Mouse (Mus musculus) intestine, postnatal 0 days (tissue): Measurements from ENCODE around the gene 1500009C09Rik. TPM values are rescaled to one million over a fixed set of nuclear protein-coding genes. Genes with fewer than 3 reads are reported as not detected.

Experiments
- ATAC-seq: fragments of 200-750 bp; cut with Nextera tagmentation; 2 replicates; pipeline ENCODE4 v1.8.0; 2017; ENCODE audit warnings: mild to moderate bottlenecking, moderate TSS enrichment, moderate library complexity
- H3K27ac ChIP-seq: fragments of 300-500 bp; sonication (generic); 2 replicates; pipeline ENCODE4 v1.5.1; 2014; ENCODE audit warnings: mild to moderate bottlenecking, low read depth, low read length, moderate library complexity
- H3K27me3 ChIP-seq: fragments of 300-500 bp; sonication (generic); replicated peaks from 2 replicates; pipeline ENCODE4 v1.6.1; 2014; ENCODE audit warnings: low read length, mixed read lengths; ENCODE audit not compliant: control insufficient read depth, insufficient read depth
- H3K36me3 ChIP-seq: fragments of 300-500 bp; sonication (generic); 2 replicates; pipeline ENCODE4 v1.6.1; 2014; ENCODE audit warnings: mild to moderate bottlenecking, moderate library complexity; ENCODE audit not compliant: control insufficient read depth, insufficient read depth
- H3K4me1 ChIP-seq: fragments of 300-500 bp; sonication (generic); replicated peaks from 2 replicates; pipeline ENCODE4 v1.6.1; 2014; ENCODE audit warnings: antibody characterized with exemption, low read length, mixed read lengths; ENCODE audit not compliant: control insufficient read depth, insufficient read depth
- H3K4me2 ChIP-seq: fragments of 300-500 bp; sonication (generic); replicated peaks from 2 replicates; pipeline ENCODE4 v1.6.1; 2014; ENCODE audit warnings: low read depth, mild to moderate bottlenecking, moderate library complexity
- H3K4me3 ChIP-seq: fragments of 300-500 bp; sonication (generic); 2 replicates; pipeline ENCODE4 v1.5.1; 2014; ENCODE audit warnings: low read depth, low read length
- H3K9ac ChIP-seq: fragments of 300-500 bp; sonication (generic); 2 replicates; pipeline ENCODE4 v1.6.1; 2014; ENCODE audit warnings: mild to moderate bottlenecking, low read depth, low read length
- H3K9me3 ChIP-seq: fragments of 300-500 bp; sonication (generic); 2 replicates; pipeline ENCODE4 v1.6.1; 2016; ENCODE audit warnings: mixed run types; ENCODE audit not compliant: control insufficient read depth
- CTCF ChIP-seq: sonication (generic); IDR thresholded peaks from 2 replicates; pipeline ENCODE4 v1.5.1; 2016; ENCODE audit warnings: low read depth, mild to moderate bottlenecking, control low read depth, antibody characterized with exemption, moderate library complexity
- WGBS: fragments of 180-500 bp; shearing (Covaris S2); extraction: QIAGEN DNeasy Blood & Tissue Kit; methylation state at CpG from one replicate; pipeline ENCODE4 v1.1.7; 2014; 5-methylcytosine and 5-hydroxymethylcytosine counted together
- polyA plus RNA-seq: library from polyadenylated mRNA; unstranded; fragments of >200 nt; fragmentation: Nextera tagmentation; extraction: Ambion mirVana; gene quantifications from 2 replicates; pipeline ENCODE4 v1.2.1, GENCODE M21; 2015

Gene 1500009C09Rik
- polyA plus RNA-seq, 1 experiment from 2014 or later = not detected

- Histone ChIP-seq H3K9ac (no peak overlapping the region), H3K4me3 (no peak overlapping the region), H3K9me3 (no peaks in the 10 kb centered on the region), H3K27ac (no peak overlapping the region), H3K4me1 (no peaks in the 10 kb centered on the region), H3K27me3 (peaks cover 17% of the 10 kb centered on the region), H3K36me3 (no peaks in the 10 kb centered on the region), H3K4me2 (no peak overlapping the region)
- WGBS = 33% methylated on average over 3 of the region's 3 CpGs
- TF ChIP-seq CTCF = no peak
- ATAC-seq = no peak
Measured at GRCm38 (mm10) chr15:82268185-82268584, 16.0 kb downstream of the 1500009C09Rik start.

- no peak for ATAC-seq
- Histone ChIP-seq H3K4me3 (no peak overlapping the region), H3K4me2 (no peak overlapping the region), H3K27ac (no peak overlapping the region), H3K9ac (no peak overlapping the region), H3K9me3 (no peaks in the 10 kb centered on the region), H3K36me3 (no peaks in the 10 kb centered on the region), H3K4me1 (no peaks in the 10 kb centered on the region), H3K27me3 (peaks cover 23% of the 10 kb centered on the region)
- 87% methylated on average over 9 of the region's 9 CpGs for WGBS
- TF ChIP-seq CTCF = no peak
Measured at GRCm38 (mm10) chr15:82268783-82269182, 16.6 kb downstream of the 1500009C09Rik start.

GRCm38 (mm10) chr15:82271201-82271600, 19.0 kb downstream of the 1500009C09Rik start:
- Histone ChIP-seq H3K36me3 (no peaks in the 10 kb centered on the region), H3K9me3 (no peaks in the 10 kb centered on the region), H3K9ac (no peak overlapping the region), H3K4me3 (no peak overlapping the region), H3K27me3 (peaks cover 47% of the 10 kb centered on the region), H3K27ac (no peak overlapping the region), H3K4me1 (no peaks in the 10 kb centered on the region), H3K4me2 (no peak overlapping the region)
- 0% methylated on average over 5 of the region's 5 CpGs for WGBS
- TF ChIP-seq CTCF = peak; percentile 97
- ATAC-seq = 0 out of 2 replicates have a peak, but pooled peaks have one; percentile 39

GRCm38 (mm10) chr15:82272295-82272694, 20.1 kb downstream of the 1500009C09Rik start:
- WGBS = 87% methylated on average over 6 of the region's 6 CpGs
- no peak for ATAC-seq
- Histone ChIP-seq H3K27me3 (peaks cover 58% of the 10 kb centered on the region), H3K36me3 (no peaks in the 10 kb centered on the region), H3K9me3 (no peaks in the 10 kb centered on the region), H3K9ac (no peak overlapping the region), H3K4me3 (no peak overlapping the region), H3K4me1 (no peaks in the 10 kb centered on the region), H3K4me2 (no peak overlapping the region), H3K27ac (no peak overlapping the region)
- no peak for TF ChIP-seq CTCF

- peaks cover 60% of the 10 kb centered on the region for H3K27me3 ChIP-seq
- H3K9ac ChIP-seq = 0 out of 2 replicates have a peak within 1 kb of the TSS, but pooled peaks have one; percentile 31
- no peaks in the 10 kb centered on the region for H3K36me3 ChIP-seq
- peak within 1 kb of the TSS; percentile 47 for H3K4me3 ChIP-seq
- no peaks in the 10 kb centered on the region for H3K9me3 ChIP-seq
- 29% methylated on average over 6 of the region's 6 CpGs for WGBS
- H3K4me2 ChIP-seq = peak within 1 kb of the TSS; percentile 90
- ATAC-seq = no peak
- no peak for TF ChIP-seq CTCF
- H3K4me1 ChIP-seq = no peaks in the 10 kb centered on the region
- H3K27ac ChIP-seq = no peak within 1 kb of the TSS
Measured at GRCm38 (mm10) chr15:82274593-82274926, 22.4 kb downstream of the 1500009C09Rik start, which contains the start of gene Sept3. TSS of gene Sept3 (plus strand) at chr15:82274893.

GRCm38 (mm10) chr15:82274927-82275901, 23.0 kb downstream of the 1500009C09Rik start:
- no peaks in the 10 kb centered on the region for H3K9me3 ChIP-seq
- ATAC-seq = 0 out of 2 replicates have a peak, but pooled peaks have one; percentile 25
- H3K27me3 ChIP-seq = peaks cover 60% of the 10 kb centered on the region
- H3K4me3 ChIP-seq = peak overlapping the region; percentile 47
- peak overlapping the region; percentile 90 for H3K4me2 ChIP-seq
- WGBS = 1% methylated on average over 64 of the region's 86 CpGs
- H3K36me3 ChIP-seq = no peaks in the 10 kb centered on the region
- TF ChIP-seq CTCF = no peak
- no peak overlapping the region for H3K27ac ChIP-seq
- H3K4me1 ChIP-seq = no peaks in the 10 kb centered on the region
- 0 out of 2 replicates have a peak overlapping the region, but pooled peaks have one; percentile 31 for H3K9ac ChIP-seq
